Mouse (Mus musculus) lung, adult 2 months (tissue): Measurements from ENCODE around the gene Slc25a43.

Experiments used
- CTCF ChIP-seq: fragments of 200-500 bp; IDR thresholded peaks from 2 replicates; pipeline ENCODE4 v1.5.1; 2011; ENCODE audit warnings: mild to moderate bottlenecking, low read length, control low read depth; ENCODE audit not compliant: insufficient read depth
- POLR2A ChIP-seq: fragments of 200-500 bp; IDR thresholded peaks from 2 replicates; pipeline ENCODE4 v1.6.1; 2011; ENCODE audit warnings: low read depth, mild to moderate bottlenecking, control low read depth, low read length, borderline replicate concordance; ENCODE audit errors: extremely low read depth

DNA sequence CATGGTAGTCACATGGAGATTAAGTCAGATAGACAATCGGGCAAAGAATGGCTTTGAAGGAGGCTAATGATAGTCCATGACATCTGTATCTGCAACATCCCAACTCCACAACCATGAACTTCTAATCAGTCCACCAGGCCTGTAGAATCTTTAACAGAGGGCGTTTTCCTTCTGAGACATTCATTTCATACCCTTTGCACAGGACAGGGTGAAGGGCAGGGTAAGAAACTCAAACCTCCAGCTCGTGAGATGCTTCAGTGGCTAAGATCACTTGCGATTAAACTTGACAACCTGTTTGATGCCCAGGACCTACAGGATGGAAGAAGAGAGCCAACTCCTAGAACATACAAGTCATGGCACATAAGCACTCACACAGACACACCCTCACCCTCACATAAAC is 71.6 kb downstream of the Slc25a43 start:
- TF ChIP-seq POLR2A, result no peak
- TF ChIP-seq CTCF, result no peak
